In the genomic region with DNA sequence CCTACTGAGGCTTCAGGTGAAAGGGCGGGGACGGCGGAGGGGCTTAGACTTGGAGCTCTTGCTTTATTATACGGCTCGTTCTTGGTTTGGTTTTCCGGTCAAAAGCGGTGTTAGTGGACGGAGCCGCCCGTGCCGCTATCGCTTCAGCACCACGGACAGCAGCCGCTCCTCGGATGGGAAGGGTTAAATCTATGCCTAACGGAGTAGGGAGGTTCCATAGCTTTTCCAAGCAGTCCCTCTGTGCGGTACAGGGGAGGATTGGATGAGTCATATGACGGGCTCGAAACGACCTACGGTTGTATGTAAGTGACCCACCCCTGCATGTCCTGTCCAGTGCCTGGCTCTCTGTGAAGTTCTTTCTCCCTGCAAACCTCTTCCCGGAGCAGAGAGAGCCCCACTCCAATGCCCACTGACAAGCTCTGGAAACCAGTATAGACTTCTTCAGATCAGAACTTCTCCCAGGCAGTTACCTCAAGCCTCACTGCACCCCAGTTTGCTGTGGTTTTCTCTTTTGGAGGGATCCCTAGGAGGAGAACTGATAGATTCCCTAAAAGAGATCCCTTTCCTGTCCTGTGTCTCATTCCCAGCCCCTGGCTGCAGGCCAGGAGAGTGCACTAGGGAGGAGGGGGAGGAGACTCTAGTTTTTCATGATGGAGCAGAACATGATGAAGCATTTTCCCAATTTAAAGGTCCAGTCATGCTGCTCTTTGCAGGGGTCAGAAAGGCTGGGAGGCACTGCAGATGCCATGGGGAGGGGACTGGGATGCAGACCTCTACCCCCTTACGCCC, we compare ENCODE assay signal across 8 mouse cellular contexts. TPM values are rescaled to one million over a fixed set of nuclear protein-coding genes. Genes with fewer than 3 reads are reported as not detected.
DNase-seq lines count a peak whose midpoint lies in the region; ATAC-seq lines count a peak whose summit lies in the region.

No protein-coding gene starts in this region.

- no peaks in the 10 kb centered on the region for H3K9me3 ChIP-seq in megakaryocyte, embryonic 14.5 days
- no peaks in the 10 kb centered on the region for H3K9me3 ChIP-seq in limb, embryonic 10.5 days (replicated peaks)

- no peak for ATAC-seq in megakaryocyte, adult 5-6 weeks (ENCODE audit: poor library complexity, severe bottlenecking)
- ATAC-seq in monocyte, adult 5-6 weeks (replicated peaks; ENCODE audit: insufficient number of reproducible peaks, low FRiP score, low TSS enrichment, poor library complexity, severe bottlenecking): no peak
- no peak; the same call in 1 of the 2 replicates for ATAC-seq in erythroblast, adult 5-6 weeks (replicated peaks; ENCODE audit: low FRiP score, poor library complexity, severe bottlenecking)

- no peaks in the 10 kb centered on the region for H3K36me3 ChIP-seq in megakaryocyte, embryonic 14.5 days (replicated peaks; ENCODE audit: low read length)
- no peaks in the 10 kb centered on the region for H3K36me3 ChIP-seq in limb, embryonic 10.5 days

- H3K27ac ChIP-seq in limb, embryonic 10.5 days: no peak overlapping the region

- WGBS in limb, embryonic 10.5 days: 5% methylated on average over 23 of the region's 23 CpGs

- peaks cover 69% of the 10 kb centered on the region for H3K4me1 ChIP-seq in megakaryocyte, embryonic 14.5 days
- peaks cover 26% of the 10 kb centered on the region for H3K4me1 ChIP-seq in limb, embryonic 10.5 days

- H3K4me3 ChIP-seq in megakaryocyte, embryonic 14.5 days (replicated peaks): peak overlapping the region; percentile 92
- no peak overlapping the region for H3K4me3 ChIP-seq in limb, embryonic 10.5 days

- DNase-seq in c-Kit-positive CD71-negative TER-119-negative erythroid progenitor cells, embryonic 14.5 days (ENCODE audit: low read depth): peak; percentile 39
- peak; percentile 79 for DNase-seq in heart, postnatal 4 days
- DNase-seq in limb, embryonic 10.5 days (ENCODE audit: low spot score): peak; percentile 92
- peak; percentile 22 for DNase-seq in naive thymus-derived CD4-positive, alpha-beta T cell, adult 2 months (ENCODE audit: low read depth)

- peaks cover 95% of the 10 kb centered on the region for H3K27me3 ChIP-seq in megakaryocyte, embryonic 14.5 days (replicated peaks)
- H3K27me3 ChIP-seq in limb, embryonic 10.5 days (ENCODE audit: low read depth, poor library complexity, severe bottlenecking): peaks cover 100% of the 10 kb centered on the region

RNA-seq across cellular contexts. Expression of a gene that starts 1.6 kb away (rescaled TPM):
- polyA plus RNA-seq in megakaryocyte, embryonic 14.5 days (2012; ENCODE audit: insufficient read depth, low replicate concordance): 3.8 and 7.2 TPM in 2 replicates
- 0.21 and 0.33 TPM in 2 replicates for total RNA-seq in megakaryocyte, adult 5-6 weeks (2015)
- total RNA-seq in megakaryocyte, adult 5-6 weeks (2017): 0.22 and 0.28 TPM in 2 replicates
- total RNA-seq in heart, postnatal 4 days (2021): not detected
- 0.08 TPM in 1 of 2 replicates, not detected in the other for polyA plus RNA-seq in limb, embryonic 10.5 days (2016; fragmentation: Nextera tagmentation; extraction: Ambion mirVana)
- 0.38 to 0.49 TPM in 2 of 3 replicates, not detected in the other for total RNA-seq in monocyte, adult 5-6 weeks (2017)
- total RNA-seq in erythroblast, adult 5-6 weeks (2015; ENCODE audit: low replicate concordance): 0.77 and 3.1 TPM in 2 replicates
- total RNA-seq in erythroblast, adult 5-6 weeks (2017; ENCODE audit: low replicate concordance): 0.70 and 1.8 TPM in 2 replicates

RNA-seq across cellular contexts. Expression of a gene that starts 37.2 kb away (rescaled TPM):
- polyA plus RNA-seq in megakaryocyte, embryonic 14.5 days (2012; ENCODE audit: insufficient read depth, low replicate concordance): 57.8 and 66.6 TPM in 2 replicates
- total RNA-seq in megakaryocyte, adult 5-6 weeks (2015): 38.8 and 39.4 TPM in 2 replicates
- 37.0 and 38.3 TPM in 2 replicates for total RNA-seq in megakaryocyte, adult 5-6 weeks (2017)
- total RNA-seq in heart, postnatal 4 days (2021): 10 to 100 TPM; 45.6 to 45.7 TPM
- polyA plus RNA-seq in limb, embryonic 10.5 days (2016; fragmentation: Nextera tagmentation; extraction: Ambion mirVana): 49.2 and 60.2 TPM in 2 replicates
- 22.9 to 57.1 TPM (median 40.8 TPM) in 3 replicates for total RNA-seq in monocyte, adult 5-6 weeks (2017)
- total RNA-seq in erythroblast, adult 5-6 weeks (2015; ENCODE audit: low replicate concordance): 20.4 and 23.0 TPM in 2 replicates
- 53.6 and 106 TPM in 2 replicates for total RNA-seq in erythroblast, adult 5-6 weeks (2017; ENCODE audit: low replicate concordance)

RNA-seq across cellular contexts. Expression of a gene that starts 54.3 kb away (rescaled TPM):
- polyA plus RNA-seq in megakaryocyte, embryonic 14.5 days (2012; ENCODE audit: insufficient read depth, low replicate concordance): 1.1 and 3.9 TPM in 2 replicates
- total RNA-seq in megakaryocyte, adult 5-6 weeks (2015): 14.0 and 16.5 TPM in 2 replicates
- total RNA-seq in megakaryocyte, adult 5-6 weeks (2017): 31.6 and 32.3 TPM in 2 replicates
- total RNA-seq in heart, postnatal 4 days (2021): 10 to 100 TPM; 22.4 to 23.8 TPM
- polyA plus RNA-seq in limb, embryonic 10.5 days (2016; fragmentation: Nextera tagmentation; extraction: Ambion mirVana): 46.3 and 47.5 TPM in 2 replicates
- 32.0 to 53.6 TPM (median 48.2 TPM) in 3 replicates for total RNA-seq in monocyte, adult 5-6 weeks (2017)
- total RNA-seq in erythroblast, adult 5-6 weeks (2015; ENCODE audit: low replicate concordance): 2.5 and 2.7 TPM in 2 replicates
- total RNA-seq in erythroblast, adult 5-6 weeks (2017; ENCODE audit: low replicate concordance): 11.3 and 17.1 TPM in 2 replicates

Comparison
In these comparisons a context has a peak if more than half of its experiments do, and no peak if none do; other contexts are left out.
1. DNase-seq: peak in every context shown above with its lines; median percentile 92 in limb, embryonic 10.5 days; 79 in heart, postnatal 4 days; 39 in c-Kit-positive CD71-negative TER-119-negative erythroid progenitor cells, embryonic 14.5 days; 22 in naive thymus-derived CD4-positive, alpha-beta T cell, adult 2 months.